9 mouse cellular contexts compared by ENCODE assay signal in the genomic region with DNA sequence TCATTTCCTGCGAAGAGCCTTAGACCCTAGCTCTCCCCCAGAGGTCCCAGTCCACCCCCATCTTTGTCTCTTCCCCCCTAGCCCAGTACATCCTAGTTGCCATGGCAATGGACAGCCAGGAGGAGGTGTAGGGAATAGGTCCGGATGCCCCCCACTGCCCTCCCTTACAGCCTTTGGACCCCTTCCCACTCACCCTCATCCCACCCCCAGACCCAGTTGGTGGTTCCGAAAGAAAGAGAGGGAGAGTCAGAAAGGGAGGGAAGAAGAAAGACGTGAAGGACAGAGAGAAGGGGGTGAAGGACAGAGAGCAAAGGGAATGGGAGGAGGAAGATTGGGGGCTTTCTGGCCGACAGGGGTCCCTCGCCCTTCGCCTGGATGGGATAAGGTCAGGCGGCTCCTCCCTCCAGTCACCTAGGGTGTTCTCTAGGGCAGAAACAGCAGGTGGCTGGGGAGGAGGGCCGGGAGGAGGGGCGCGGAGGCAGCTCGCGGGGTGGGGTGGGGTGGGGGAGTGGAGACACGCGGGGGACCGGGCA. TPM values are rescaled to one million over a fixed set of nuclear protein-coding genes. Genes with fewer than 3 reads are reported as not detected.
A peak's percentile ranks its signal among the peaks of the same experiment; 100 is the strongest.
DNase-seq lines count a peak whose midpoint lies in the region; ATAC-seq and TF ChIP-seq lines count a peak whose summit lies in the region.
"Had no signal": no experiment of that assay in that cellular context is flagged by ENCODE, and none has a peak within 500 bp of the region (broad histone marks: within the 10 kb centered on the region; RNA-seq: fewer than 3 reads in every experiment).

No protein-coding gene starts in this region.

- TF ChIP-seq POLR2A in thymus, adult 2 months (IDR thresholded peaks at IDR 0.05; ENCODE audit: control insufficient read depth, extremely low read depth, insufficient read depth, low read length, poor library complexity) = peak; percentile 45; the same call in 1 of the 2 replicates

- H3K27me3 ChIP-seq in heart, embryonic 12.5 days (replicated peaks) = peaks cover 66% of the 10 kb centered on the region
- H3K27me3 ChIP-seq in E14TG2a.4 (ENCODE audit: insufficient read depth, low read length) = peaks cover 83% of the 10 kb centered on the region
- H3K27me3 ChIP-seq in embryonic facial prominence, embryonic 13.5 days = peaks cover 42% of the 10 kb centered on the region
- no peaks in the 10 kb centered on the region for H3K27me3 ChIP-seq in limb, embryonic 15.5 days
- no peaks in the 10 kb centered on the region for H3K27me3 ChIP-seq in thymus, adult 2 months (ENCODE audit: control insufficient read depth, insufficient read depth, low read length)

- WGBS in heart, embryonic 12.5 days = 2% methylated on average over 12 of the region's 16 CpGs
- under 1% methylated on average over 15 of the region's 16 CpGs for WGBS in embryonic facial prominence, embryonic 13.5 days
- under 1% methylated on average over 10 of the region's 16 CpGs for WGBS in limb, embryonic 15.5 days
- WGBS in thymus, adult 2 months = under 1% methylated on average over 9 of the region's 16 CpGs

- H3K4me1 ChIP-seq in heart, embryonic 12.5 days (replicated peaks) = peaks cover 32% of the 10 kb centered on the region
- H3K4me1 ChIP-seq in E14TG2a.4 (replicated peaks; ENCODE audit: low read depth, low read length) = peaks cover 67% of the 10 kb centered on the region
- peaks cover 55% of the 10 kb centered on the region for H3K4me1 ChIP-seq in embryonic facial prominence, embryonic 13.5 days
- H3K4me1 ChIP-seq in limb, embryonic 15.5 days = peaks cover 57% of the 10 kb centered on the region
- peaks cover 60% of the 10 kb centered on the region for H3K4me1 ChIP-seq in thymus, adult 2 months (replicated peaks; ENCODE audit: control insufficient read depth, insufficient read depth, low read length)

- H3K27ac ChIP-seq in heart, embryonic 12.5 days (ENCODE audit: poor library complexity, severe bottlenecking) = no peak overlapping the region
- no peak overlapping the region for H3K27ac ChIP-seq in embryonic facial prominence, embryonic 13.5 days
- H3K27ac ChIP-seq in limb, embryonic 15.5 days = peak overlapping the region; percentile 22; the same call in 1 of the 2 replicates
- peak overlapping the region; percentile 98 for H3K27ac ChIP-seq in thymus, adult 2 months (ENCODE audit: control insufficient read depth, insufficient read depth, low read length)

- H3K9ac ChIP-seq in heart, embryonic 12.5 days = peak overlapping the region; percentile 76
- H3K9ac ChIP-seq in embryonic facial prominence, embryonic 13.5 days = peak overlapping the region; percentile 78
- no peak overlapping the region for H3K9ac ChIP-seq in limb, embryonic 15.5 days

- ATAC-seq in heart, embryonic 12.5 days (ENCODE audit: insufficient number of reproducible peaks, low FRiP score) = no peak
- peak; percentile 11; the same call in 1 of the 2 replicates for ATAC-seq in embryonic facial prominence, embryonic 13.5 days (ENCODE audit: insufficient number of reproducible peaks, insufficient read depth, low FRiP score, low TSS enrichment, low read depth)
- ATAC-seq in limb, embryonic 15.5 days (ENCODE audit: insufficient number of reproducible peaks, low FRiP score, low TSS enrichment, low read depth) = no peak
- no peak for ATAC-seq in megakaryocyte-erythroid progenitor cell, adult 5-6 weeks (replicated peaks; ENCODE audit: low FRiP score, low TSS enrichment, poor library complexity, severe bottlenecking)
- no peak for ATAC-seq in erythroblast, adult 5-6 weeks (replicated peaks; ENCODE audit: low FRiP score, poor library complexity, severe bottlenecking)

- no peaks in the 10 kb centered on the region for H3K36me3 ChIP-seq in heart, embryonic 12.5 days
- H3K36me3 ChIP-seq in E14TG2a.4 (ENCODE audit: insufficient read depth, low read length) = no peaks in the 10 kb centered on the region
- no peaks in the 10 kb centered on the region for H3K36me3 ChIP-seq in embryonic facial prominence, embryonic 13.5 days
- H3K36me3 ChIP-seq in limb, embryonic 15.5 days = no peaks in the 10 kb centered on the region
- peaks cover 29% of the 10 kb centered on the region for H3K36me3 ChIP-seq in thymus, adult 2 months (ENCODE audit: control insufficient read depth, insufficient read depth, low read length)
- H3K36me3 ChIP-seq: G1E had no signal

- H3K4me2 ChIP-seq in heart, embryonic 12.5 days = peak overlapping the region; percentile 95
- peak overlapping the region; percentile 84 for H3K4me2 ChIP-seq in embryonic facial prominence, embryonic 13.5 days
- H3K4me2 ChIP-seq in limb, embryonic 15.5 days = peak overlapping the region; percentile 93

- H3K9me3 ChIP-seq in heart, embryonic 12.5 days (replicated peaks) = no peaks in the 10 kb centered on the region
- no peaks in the 10 kb centered on the region for H3K9me3 ChIP-seq in E14TG2a.4 (ENCODE audit: low read length)
- no peaks in the 10 kb centered on the region for H3K9me3 ChIP-seq in embryonic facial prominence, embryonic 13.5 days
- no peaks in the 10 kb centered on the region for H3K9me3 ChIP-seq in limb, embryonic 15.5 days
- H3K9me3 ChIP-seq: G1E had no signal

- peak overlapping the region; percentile 56 for H3K4me3 ChIP-seq in heart, embryonic 12.5 days
- peak overlapping the region; percentile 81 for H3K4me3 ChIP-seq in E14TG2a.4 (replicated peaks; ENCODE audit: low read length)
- H3K4me3 ChIP-seq in embryonic facial prominence, embryonic 13.5 days = peak overlapping the region; percentile 55
- peak overlapping the region; percentile 52 for H3K4me3 ChIP-seq in limb, embryonic 15.5 days
- peak overlapping the region; percentile 69 for H3K4me3 ChIP-seq in thymus, adult 2 months (ENCODE audit: control insufficient read depth, insufficient read depth, low read length)

- TF ChIP-seq CTCF in E14TG2a.4 (conservative IDR thresholded peaks at IDR 0.05; ENCODE audit: low read length) = no peak
- TF ChIP-seq CTCF in thymus, adult 2 months (IDR thresholded peaks at IDR 0.05; ENCODE audit: borderline replicate concordance, control insufficient read depth, extremely low read depth, insufficient read depth, low read length, poor library complexity) = no peak

- no peak for DNase-seq in heart, adult 18-20 months
- DNase-seq in thymus, adult 2 months = peak; percentile 82

RNA-seq across cellular contexts. Expression of a gene that starts 0.6 kb away (rescaled TPM):
- 1.9 and 2.2 TPM in 2 replicates for polyA plus RNA-seq in heart, embryonic 12.5 days (2016; fragmentation: Nextera tagmentation; extraction: Ambion mirVana)
- total RNA-seq in heart, adult 18-20 months (2021) = under 1 TPM; 0.36 to 0.84 TPM
- 2.0 and 2.4 TPM in 2 replicates for polyA plus RNA-seq in embryonic facial prominence, embryonic 13.5 days (2015; fragmentation: Nextera tagmentation; extraction: Ambion mirVana)
- polyA plus RNA-seq in limb, embryonic 15.5 days (2015; fragmentation: Nextera tagmentation; extraction: Ambion mirVana) = 1.6 and 2.9 TPM in 2 replicates
- polyA plus RNA-seq in thymus, adult 2 months (2012; rRNA removed) = 136 and 138 TPM in 2 replicates
- total RNA-seq in megakaryocyte-erythroid progenitor cell, adult 5-6 weeks (2014; fragmentation: Nextera tagmentation) = not detected in 2 replicates
- not detected in 2 replicates for total RNA-seq in megakaryocyte-erythroid progenitor cell, adult 5-6 weeks (2017)
- not detected in 2 replicates for total RNA-seq in erythroblast, adult 5-6 weeks (2015; ENCODE audit: low replicate concordance)
- total RNA-seq in erythroblast, adult 5-6 weeks (2017; ENCODE audit: low replicate concordance) = not detected in 2 replicates
- polyA plus RNA-seq: G1E had no signal

RNA-seq across cellular contexts. Expression of a gene that starts 5.6 kb away (rescaled TPM):
- polyA plus RNA-seq in heart, embryonic 12.5 days (2016; fragmentation: Nextera tagmentation; extraction: Ambion mirVana) = 19.2 and 21.9 TPM in 2 replicates
- total RNA-seq in heart, adult 18-20 months (2021) = 1 to 10 TPM; 8.2 to 8.3 TPM
- 60.5 and 60.8 TPM in 2 replicates for polyA plus RNA-seq in embryonic facial prominence, embryonic 13.5 days (2015; fragmentation: Nextera tagmentation; extraction: Ambion mirVana)
- polyA plus RNA-seq in limb, embryonic 15.5 days (2015; fragmentation: Nextera tagmentation; extraction: Ambion mirVana) = 43.7 and 62.3 TPM in 2 replicates
- 20.1 and 26.8 TPM in 2 replicates for polyA plus RNA-seq in thymus, adult 2 months (2012; rRNA removed)
- 0.61 and 3.0 TPM in 2 replicates for total RNA-seq in megakaryocyte-erythroid progenitor cell, adult 5-6 weeks (2014; fragmentation: Nextera tagmentation)
- 0.89 and 2.2 TPM in 2 replicates for total RNA-seq in megakaryocyte-erythroid progenitor cell, adult 5-6 weeks (2017)
- total RNA-seq in erythroblast, adult 5-6 weeks (2015; ENCODE audit: low replicate concordance) = not detected in 2 replicates
- total RNA-seq in erythroblast, adult 5-6 weeks (2017; ENCODE audit: low replicate concordance) = 1.1 and 1.2 TPM in 2 replicates
- total RNA-seq: G1E had no signal
- polyA plus RNA-seq: G1E had no signal

RNA-seq across cellular contexts. Expression of a gene that starts 23.1 kb away (rescaled TPM):
- polyA plus RNA-seq in heart, embryonic 12.5 days (2016; fragmentation: Nextera tagmentation; extraction: Ambion mirVana) = 6.4 and 7.8 TPM in 2 replicates
- total RNA-seq in heart, adult 18-20 months (2021) = 10 to 100 TPM; 14.1 to 14.6 TPM
- 0.25 and 0.52 TPM in 2 replicates for polyA plus RNA-seq in embryonic facial prominence, embryonic 13.5 days (2015; fragmentation: Nextera tagmentation; extraction: Ambion mirVana)
- 0.96 and 3.2 TPM in 2 replicates for polyA plus RNA-seq in limb, embryonic 15.5 days (2015; fragmentation: Nextera tagmentation; extraction: Ambion mirVana)
- 2.8 and 4.0 TPM in 2 replicates for polyA plus RNA-seq in thymus, adult 2 months (2012; rRNA removed)
- not detected in 2 replicates for total RNA-seq in megakaryocyte-erythroid progenitor cell, adult 5-6 weeks (2014; fragmentation: Nextera tagmentation)
- not detected in 2 replicates for total RNA-seq in megakaryocyte-erythroid progenitor cell, adult 5-6 weeks (2017)
- total RNA-seq in erythroblast, adult 5-6 weeks (2015; ENCODE audit: low replicate concordance) = not detected in 2 replicates
- not detected in 2 replicates for total RNA-seq in erythroblast, adult 5-6 weeks (2017; ENCODE audit: low replicate concordance)
- polyA plus RNA-seq: G1E had no signal

RNA-seq across cellular contexts. Expression of a gene that starts 24.8 kb away (rescaled TPM):
- not detected in 2 replicates for polyA plus RNA-seq in heart, embryonic 12.5 days (2016; fragmentation: Nextera tagmentation; extraction: Ambion mirVana)
- 1 to 10 TPM in 1 of 2 experiments, under 1 TPM in 1; 0.50 to 3.7 TPM for total RNA-seq in heart, adult 18-20 months (2021)
- polyA plus RNA-seq in embryonic facial prominence, embryonic 13.5 days (2015; fragmentation: Nextera tagmentation; extraction: Ambion mirVana) = 0.37 TPM in 1 of 2 replicates, not detected in the other
- polyA plus RNA-seq in limb, embryonic 15.5 days (2015; fragmentation: Nextera tagmentation; extraction: Ambion mirVana) = 0.24 and 0.31 TPM in 2 replicates
- 549 and 565 TPM in 2 replicates for polyA plus RNA-seq in thymus, adult 2 months (2012; rRNA removed)
- total RNA-seq in megakaryocyte-erythroid progenitor cell, adult 5-6 weeks (2014; fragmentation: Nextera tagmentation) = not detected in 2 replicates
- not detected in 2 replicates for total RNA-seq in megakaryocyte-erythroid progenitor cell, adult 5-6 weeks (2017)
- 6.3 and 6.9 TPM in 2 replicates for total RNA-seq in erythroblast, adult 5-6 weeks (2015; ENCODE audit: low replicate concordance)
- total RNA-seq in erythroblast, adult 5-6 weeks (2017; ENCODE audit: low replicate concordance) = 0.70 and 0.94 TPM in 2 replicates
- polyA plus RNA-seq: G1E had no signal

RNA-seq across cellular contexts. Expression of a gene that starts 33.8 kb away (rescaled TPM):
- polyA plus RNA-seq in heart, embryonic 12.5 days (2016; fragmentation: Nextera tagmentation; extraction: Ambion mirVana) = 105 and 121 TPM in 2 replicates
- under 1 TPM; 0.54 to 0.55 TPM for total RNA-seq in heart, adult 18-20 months (2021)
- 142 and 184 TPM in 2 replicates for polyA plus RNA-seq in embryonic facial prominence, embryonic 13.5 days (2015; fragmentation: Nextera tagmentation; extraction: Ambion mirVana)
- polyA plus RNA-seq in limb, embryonic 15.5 days (2015; fragmentation: Nextera tagmentation; extraction: Ambion mirVana) = 124 and 141 TPM in 2 replicates
- polyA plus RNA-seq in thymus, adult 2 months (2012; rRNA removed) = 202 and 248 TPM in 2 replicates
- 100 and 181 TPM in 2 replicates for total RNA-seq in megakaryocyte-erythroid progenitor cell, adult 5-6 weeks (2014; fragmentation: Nextera tagmentation)
- total RNA-seq in megakaryocyte-erythroid progenitor cell, adult 5-6 weeks (2017) = 90.3 and 111 TPM in 2 replicates
- 65.8 and 68.0 TPM in 2 replicates for total RNA-seq in erythroblast, adult 5-6 weeks (2015; ENCODE audit: low replicate concordance)
- 58.5 and 73.8 TPM in 2 replicates for total RNA-seq in erythroblast, adult 5-6 weeks (2017; ENCODE audit: low replicate concordance)

Comparison
In these comparisons a context has a peak if more than half of its experiments do, and no peak if none do; other contexts are left out.
1. H3K27ac ChIP-seq: peak in limb, embryonic 15.5 days (single experiment) and thymus, adult 2 months (single experiment); none in heart, embryonic 12.5 days (single experiment) and embryonic facial prominence, embryonic 13.5 days (single experiment).
2. RNA of a gene that starts 0.6 kb away (polyA plus RNA-seq): 136 to 138 TPM in thymus, adult 2 months; 1.6 to 2.9 TPM in limb, embryonic 15.5 days, 1.9 to 2.2 TPM in heart, embryonic 12.5 days and 2.0 to 2.4 TPM in embryonic facial prominence, embryonic 13.5 days; every median in the first group is over 10 times any median in the second.
3. Peak in every context shown above with its lines, with median percentiles within 50 percentile points of each other: H3K4me2 ChIP-seq and H3K4me3 ChIP-seq.